7 mouse cellular contexts compared by ENCODE assay signal in the genomic region with DNA sequence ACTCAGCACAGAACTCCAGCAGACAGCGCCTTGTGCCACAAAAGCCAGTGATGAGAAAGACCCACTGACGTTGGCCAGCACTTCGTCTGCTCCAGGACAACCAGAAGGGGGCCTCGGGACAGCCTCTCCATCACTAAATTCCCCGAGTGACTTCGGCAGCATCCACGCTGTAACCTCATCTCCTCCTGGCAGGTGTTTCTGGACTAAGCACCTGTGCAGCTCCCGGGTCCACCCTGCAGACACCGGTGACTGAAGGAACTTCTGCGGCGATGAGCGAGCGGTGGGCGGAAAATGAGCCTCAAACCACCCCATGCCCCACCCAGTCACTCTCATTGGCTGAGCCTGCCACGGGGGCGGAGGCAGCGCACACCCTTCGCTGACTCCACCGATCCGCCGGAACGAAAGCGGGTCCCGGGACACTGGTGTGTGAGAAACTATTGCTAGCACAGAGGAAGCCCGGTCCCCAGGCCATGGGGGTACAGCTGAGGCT. TPM values are rescaled to one million over a fixed set of nuclear protein-coding genes. Genes with fewer than 3 reads are reported as not detected.
A peak's percentile ranks its signal among the peaks of the same experiment; 100 is the strongest.
DNase-seq lines count a peak whose midpoint lies in the region; ATAC-seq and TF ChIP-seq lines count a peak whose summit lies in the region.

A gene (plus strand): TSS at position 378 of the 490 bp plus-strand sequence.

- no peak within 1 kb of the TSS for H3K27ac ChIP-seq in bone marrow macrophage, adult 2 months (ENCODE audit: insufficient read depth, low read depth, low read length)
- peak within 1 kb of the TSS; percentile 59 for H3K27ac ChIP-seq in liver, embryonic 15.5 days (replicated peaks)
- H3K27ac ChIP-seq in neural tube, embryonic 11.5 days (ENCODE audit: low read depth, low read length) = no peak within 1 kb of the TSS
- H3K27ac ChIP-seq in stomach, embryonic 16.5 days (ENCODE audit: low read length) = peak within 1 kb of the TSS; percentile 30

- H3K36me3 ChIP-seq in liver, embryonic 15.5 days (replicated peaks) = no peaks in the 10 kb centered on the region
- H3K36me3 ChIP-seq in neural tube, embryonic 11.5 days (ENCODE audit: control insufficient read depth, insufficient read depth, low read length) = no peaks in the 10 kb centered on the region
- no peaks in the 10 kb centered on the region for H3K36me3 ChIP-seq in stomach, embryonic 16.5 days (ENCODE audit: control insufficient read depth, insufficient read depth, low read length)

- peak; percentile 66 for DNase-seq in MN1 (ENCODE audit: low spot score)
- DNase-seq in forelimb bud, embryonic 11.5 days (ENCODE audit: low read depth, low spot score) = peak; percentile 61
- peak; percentile 85 for DNase-seq in neural tube, embryonic 11.5 days (ENCODE audit: low spot score)

- H3K9ac ChIP-seq in liver, embryonic 15.5 days = peak within 1 kb of the TSS; percentile 46; the same call in 1 of the 2 replicates
- H3K9ac ChIP-seq in neural tube, embryonic 11.5 days (ENCODE audit: low read length) = no peak within 1 kb of the TSS
- peak within 1 kb of the TSS; percentile 67 for H3K9ac ChIP-seq in stomach, embryonic 16.5 days (ENCODE audit: low read length)

- H3K4me1 ChIP-seq in bone marrow macrophage, adult 2 months (ENCODE audit: control insufficient read depth, insufficient read depth, low read length) = peaks cover 3% of the 10 kb centered on the region; the same call in 1 of the 2 replicates
- H3K4me1 ChIP-seq in liver, embryonic 15.5 days (replicated peaks) = peaks cover 8% of the 10 kb centered on the region
- H3K4me1 ChIP-seq in neural tube, embryonic 11.5 days (ENCODE audit: control insufficient read depth, insufficient read depth, low read length) = no peaks in the 10 kb centered on the region; the same call in 1 of the 2 replicates
- H3K4me1 ChIP-seq in stomach, embryonic 16.5 days (ENCODE audit: control insufficient read depth, insufficient read depth, low read length) = peaks cover 5% of the 10 kb centered on the region; the same call in 1 of the 2 replicates

- H3K9me3 ChIP-seq in liver, embryonic 15.5 days (replicated peaks) = no peaks in the 10 kb centered on the region
- H3K9me3 ChIP-seq in neural tube, embryonic 11.5 days (ENCODE audit: control insufficient read depth, low read length) = no peaks in the 10 kb centered on the region
- H3K9me3 ChIP-seq in stomach, embryonic 16.5 days (replicated peaks; ENCODE audit: control insufficient read depth, low read length) = no peaks in the 10 kb centered on the region

- TF ChIP-seq CTCF in bone marrow macrophage, adult 2 months (IDR thresholded peaks at IDR 0.05; ENCODE audit: low read depth, low read length) = no peak

- peak within 1 kb of the TSS; percentile 76 for H3K4me2 ChIP-seq in liver, embryonic 15.5 days
- peak within 1 kb of the TSS; percentile 85 for H3K4me2 ChIP-seq in neural tube, embryonic 11.5 days (ENCODE audit: low read depth)
- H3K4me2 ChIP-seq in stomach, embryonic 16.5 days (ENCODE audit: low read depth, low read length) = peak within 1 kb of the TSS; percentile 61

- TF ChIP-seq POLR2A in bone marrow macrophage, adult 2 months (IDR thresholded peaks at IDR 0.05; ENCODE audit: borderline replicate concordance, low read depth, low read length) = no peak

- ATAC-seq in inflammation-experienced regulatory T-cells, adult 6 months = peak; percentile 95
- ATAC-seq in liver, embryonic 15.5 days (ENCODE audit: insufficient read depth) = peak; percentile 83
- ATAC-seq in neural tube, embryonic 11.5 days (ENCODE audit: insufficient read depth, low FRiP score, low TSS enrichment) = peak; percentile 95
- ATAC-seq in stomach, embryonic 16.5 days (ENCODE audit: insufficient read depth, low FRiP score) = peak; percentile 92

- WGBS in liver, embryonic 15.5 days (ENCODE audit: insufficient replicate concordance) = 1% methylated on average over 25 of the region's 25 CpGs
- 1% methylated on average over 25 of the region's 25 CpGs for WGBS in neural tube, embryonic 11.5 days
- WGBS in stomach, embryonic 16.5 days = 1% methylated on average over 25 of the region's 25 CpGs

- H3K27me3 ChIP-seq in liver, embryonic 15.5 days = peaks cover 34% of the 10 kb centered on the region
- H3K27me3 ChIP-seq in neural tube, embryonic 11.5 days (ENCODE audit: control insufficient read depth, insufficient read depth, low read length) = 0 out of 2 replicates have a peak, but pooled peaks cover 3% of the 10 kb centered on the region
- H3K27me3 ChIP-seq in stomach, embryonic 16.5 days (ENCODE audit: control insufficient read depth, insufficient read depth, low read length) = 0 out of 2 replicates have a peak, but pooled peaks cover 3% of the 10 kb centered on the region

- H3K4me3 ChIP-seq in bone marrow macrophage, adult 2 months (ENCODE audit: insufficient read depth, low read length) = peak within 1 kb of the TSS; percentile 57
- peak within 1 kb of the TSS; percentile 58 for H3K4me3 ChIP-seq in liver, embryonic 15.5 days (replicated peaks)
- peak within 1 kb of the TSS; percentile 42 for H3K4me3 ChIP-seq in neural tube, embryonic 11.5 days (ENCODE audit: low read depth, low read length)
- H3K4me3 ChIP-seq in stomach, embryonic 16.5 days (replicated peaks; ENCODE audit: low read length) = peak within 1 kb of the TSS; percentile 55

RNA-seq across cellular contexts. Expression of the gene that starts here (rescaled TPM):
- polyA plus RNA-seq in bone marrow macrophage, adult 2 months (2012; ENCODE audit: insufficient read depth, insufficient read length, missing spikeins) = 0.25 TPM in 1 of 2 replicates, not detected in the other
- polyA plus RNA-seq in inflammation-experienced regulatory T-cells, adult 6 months (2017; shearing (Covaris generic)) = 10 to 100 TPM; 12.3 to 46.8 (median 34.3) TPM
- 28.1 and 35.4 TPM in 2 replicates for polyA plus RNA-seq in liver, embryonic 15.5 days (2015; fragmentation: Nextera tagmentation; extraction: Ambion mirVana)
- 0.51 and 0.56 TPM in 2 replicates for polyA plus RNA-seq in neural tube, embryonic 11.5 days (2014; fragmentation: Nextera tagmentation; extraction: Ambion mirVana)
- polyA plus RNA-seq in stomach, embryonic 16.5 days (2015; fragmentation: Nextera tagmentation; extraction: Ambion mirVana) = 21.3 and 28.1 TPM in 2 replicates

Comparison
In these comparisons a context has a peak if more than half of its experiments do, and no peak if none do; other contexts are left out.
1. Peak in DNase-seq, ATAC-seq, H3K4me3 ChIP-seq and H3K4me2 ChIP-seq in neural tube, embryonic 11.5 days; RNA of the gene not detected or under 1 TPM.
2. H3K27ac ChIP-seq: peak in liver, embryonic 15.5 days (single experiment) and stomach, embryonic 16.5 days (single experiment); none in bone marrow macrophage, adult 2 months (single experiment) and neural tube, embryonic 11.5 days (single experiment).
3. Peak in every context shown above with its lines, with median percentiles within 50 percentile points of each other: DNase-seq, H3K4me3 ChIP-seq, ATAC-seq and H3K4me2 ChIP-seq.